Mouse (Mus musculus) stomach, embryonic 16.5 days (tissue): ENCODE data around the gene Stk11. TPM values are rescaled to one million over a fixed set of nuclear protein-coding genes. Genes with fewer than 3 reads are reported as not detected.
"Not testable (repeated sequence)": the region's sequence is repeated elsewhere in the genome, so short reads cannot be mapped to it uniquely, and the experiment has no call there.

Experiments used
- ATAC-seq: fragments of 200-750 bp; cut with Nextera tagmentation; 2 replicates; pipeline ENCODE4 v1.8.0; 2017; ENCODE audit warnings: moderate number of reproducible peaks, moderate TSS enrichment; ENCODE audit not compliant: insufficient read depth, low FRiP score
- H3K27ac ChIP-seq: fragments of 300-500 bp; sonication (generic); 2 replicates; pipeline ENCODE4 v1.5.1; 2014; ENCODE audit warnings: low read length
- H3K27me3 ChIP-seq: fragments of 300-500 bp; sonication (generic); 2 replicates; pipeline ENCODE4 v1.6.1; 2014; ENCODE audit warnings: low read length, control low read depth, mixed read lengths; ENCODE audit not compliant: control insufficient read depth, insufficient read depth
- H3K36me3 ChIP-seq: fragments of 300-500 bp; sonication (generic); 2 replicates; pipeline ENCODE4 v1.6.1; 2014; ENCODE audit warnings: low read length; ENCODE audit not compliant: control insufficient read depth, insufficient read depth
- H3K4me1 ChIP-seq: fragments of 300-500 bp; sonication (generic); 2 replicates; pipeline ENCODE4 v1.6.1; 2014; ENCODE audit warnings: low read length, control low read depth, mixed read lengths; ENCODE audit not compliant: control insufficient read depth, insufficient read depth
- H3K4me2 ChIP-seq: fragments of 300-500 bp; sonication (generic); 2 replicates; pipeline ENCODE4 v1.6.1; 2014; ENCODE audit warnings: low read depth, low read length, mixed read lengths
- H3K4me3 ChIP-seq: fragments of 300-500 bp; sonication (generic); replicated peaks from 2 replicates; pipeline ENCODE4 v1.5.1; 2014; ENCODE audit warnings: mild to moderate bottlenecking, low read length
- H3K9ac ChIP-seq: fragments of 300-500 bp; sonication (generic); 2 replicates; pipeline ENCODE4 v1.6.1; 2014; ENCODE audit warnings: low read length
- H3K9me3 ChIP-seq: fragments of 300-500 bp; sonication (generic); replicated peaks from 2 replicates; pipeline ENCODE4 v1.6.1; 2016; ENCODE audit warnings: low read length, control low read depth; ENCODE audit not compliant: control insufficient read depth
- WGBS: fragments of 180-500 bp; shearing (Covaris S2); extraction: QIAGEN DNeasy Blood & Tissue Kit; methylation state at CpG from one replicate; pipeline ENCODE4 v1.1.7; 2014; 5-methylcytosine and 5-hydroxymethylcytosine counted together
- polyA plus RNA-seq: library from polyadenylated mRNA; unstranded; fragments of >200 nt; fragmentation: Nextera tagmentation; extraction: Ambion mirVana; gene quantifications from 2 replicates; pipeline ENCODE4 v1.2.1, GENCODE M21; 2015

Gene Stk11
- polyA plus RNA-seq, 1 experiment from 2014 or later = 14.5 TPM

GRCm38 (mm10) chr10:80166136-80166535 is 50.5 kb downstream of the Stk11 start:
- not testable (repeated sequence) for H3K27me3 ChIP-seq, H3K36me3 ChIP-seq, H3K9me3 ChIP-seq, ATAC-seq
- H3K4me2 ChIP-seq = peak overlapping the region; percentile 86; the same call in 1 of the 2 replicates
- H3K4me1 ChIP-seq = peaks cover 60% of the 10 kb centered on the region
- H3K9ac ChIP-seq = peak overlapping the region; percentile 63; the same call in 1 of the 2 replicates
- H3K4me3 ChIP-seq = peak overlapping the region; percentile 5; the same call in 1 of the 2 replicates
- H3K27ac ChIP-seq = peak overlapping the region; percentile 81
- WGBS = 84% methylated on average over 4 of the region's 4 CpGs

- H3K9me3 ChIP-seq = no peaks in the 10 kb centered on the region
- peak overlapping the region; percentile 92 for H3K4me2 ChIP-seq
- ATAC-seq = peak; percentile 93
- H3K36me3 ChIP-seq = peaks cover 14% of the 10 kb centered on the region; the same call in 1 of the 2 replicates
- H3K4me1 ChIP-seq = peaks cover 54% of the 10 kb centered on the region
- under 1% methylated on average over 55 of the region's 55 CpGs for WGBS
- H3K27ac ChIP-seq = peak overlapping the region; percentile 99
- H3K4me3 ChIP-seq = peak overlapping the region; percentile 75
- H3K9ac ChIP-seq = peak overlapping the region; percentile 93
- no peaks in the 10 kb centered on the region for H3K27me3 ChIP-seq
Observed at GRCm38 (mm10) chr10:80167460-80168037, 51.9 kb downstream of the Stk11 start.

- H3K36me3 ChIP-seq = peaks cover 14% of the 10 kb centered on the region; the same call in 1 of the 2 replicates
- peak overlapping the region; percentile 99 for H3K27ac ChIP-seq
- H3K27me3 ChIP-seq = no peaks in the 10 kb centered on the region
- peaks cover 50% of the 10 kb centered on the region for H3K4me1 ChIP-seq
- H3K4me3 ChIP-seq = peak overlapping the region; percentile 75
- H3K9ac ChIP-seq = peak overlapping the region; percentile 93
- H3K4me2 ChIP-seq = peak overlapping the region; percentile 92
- peak; percentile 22 for ATAC-seq
- H3K9me3 ChIP-seq = no peaks in the 10 kb centered on the region
- WGBS = under 1% methylated on average over 48 of the region's 48 CpGs
Observed at GRCm38 (mm10) chr10:80168038-80168661, 52.5 kb downstream of the Stk11 start.

- no peak for ATAC-seq
- Histone ChIP-seq H3K4me1 (peaks cover 42% of the 10 kb centered on the region), H3K27ac (0 out of 2 replicates have a peak overlapping the region, but pooled peaks have one; percentile 99)
Observed at GRCm38 (mm10) chr10:80169070-80169469, 53.5 kb downstream of the Stk11 start.

GRCm38 (mm10) chr10:80169651-80170050 is 54.0 kb downstream of the Stk11 start:
- H3K36me3 ChIP-seq = peaks cover 14% of the 10 kb centered on the region; the same call in 1 of the 2 replicates
- 85% methylated on average over 7 of the region's 7 CpGs for WGBS
- H3K4me1 ChIP-seq = peaks cover 36% of the 10 kb centered on the region

More at GRCm38 (mm10) chr10:80169070-80169469, 53.5 kb downstream of the Stk11 start:
- Histone ChIP-seq H3K4me3 (peak overlapping the region; percentile 75), H3K27me3 (no peaks in the 10 kb centered on the region), H3K9ac (peak overlapping the region; percentile 93), H3K36me3 (peaks cover 14% of the 10 kb centered on the region; the same call in 1 of the 2 replicates), H3K9me3 (no peaks in the 10 kb centered on the region), H3K4me2 (peak overlapping the region; percentile 92)
- 56% methylated on average over 1 of the region's 1 CpGs for WGBS

GRCm38 (mm10) chr10:80170052-80170451 is 54.4 kb downstream of the Stk11 start:
- peaks cover 14% of the 10 kb centered on the region; the same call in 1 of the 2 replicates for H3K36me3 ChIP-seq
- H3K4me2 ChIP-seq = no peak overlapping the region
- ATAC-seq = no peak
- H3K9me3 ChIP-seq = no peaks in the 10 kb centered on the region
- no peak overlapping the region for H3K9ac ChIP-seq
- H3K27ac ChIP-seq = no peak overlapping the region
- H3K27me3 ChIP-seq = no peaks in the 10 kb centered on the region
- H3K4me1 ChIP-seq = peaks cover 35% of the 10 kb centered on the region
- no peak overlapping the region for H3K4me3 ChIP-seq
- 95% methylated on average over 16 of the region's 16 CpGs for WGBS

More at GRCm38 (mm10) chr10:80169651-80170050, 54.0 kb downstream of the Stk11 start:
- Histone ChIP-seq H3K4me3 (no peak overlapping the region), H3K27me3 (no peaks in the 10 kb centered on the region), H3K27ac (no peak overlapping the region), H3K9me3 (no peaks in the 10 kb centered on the region), H3K9ac (no peak overlapping the region), H3K4me2 (no peak overlapping the region)
- no peak for ATAC-seq

- Histone ChIP-seq H3K4me1 (peaks cover 30% of the 10 kb centered on the region), H3K36me3 (peaks cover 14% of the 10 kb centered on the region; the same call in 1 of the 2 replicates), H3K27me3 (no peaks in the 10 kb centered on the region), H3K4me2 (no peak overlapping the region), H3K9me3 (no peaks in the 10 kb centered on the region), H3K9ac (no peak overlapping the region; the same call in 1 of the 2 replicates), H3K4me3 (no peak overlapping the region), H3K27ac (no peak overlapping the region)
- ATAC-seq = no peak
- 93% methylated on average over 19 of the region's 19 CpGs for WGBS
Observed at GRCm38 (mm10) chr10:80170601-80171021, 55.0 kb downstream of the Stk11 start.

GRCm38 (mm10) chr10:80171252-80171651 is 55.6 kb downstream of the Stk11 start:
- H3K27ac ChIP-seq = peak overlapping the region; percentile 93; the same call in 1 of the 2 replicates
- no peaks in the 10 kb centered on the region for H3K9me3 ChIP-seq
- H3K27me3 ChIP-seq = no peaks in the 10 kb centered on the region
- H3K9ac ChIP-seq = peak overlapping the region; percentile 35; the same call in 1 of the 2 replicates
- 82% methylated on average over 15 of the region's 15 CpGs for WGBS
- H3K4me2 ChIP-seq = no peak overlapping the region
- no peak for ATAC-seq
- H3K36me3 ChIP-seq = peaks cover 14% of the 10 kb centered on the region; the same call in 1 of the 2 replicates
- H3K4me1 ChIP-seq = peaks cover 25% of the 10 kb centered on the region
- no peak overlapping the region for H3K4me3 ChIP-seq
